Mouse (Mus musculus) embryonic facial prominence, embryonic 12.5 days (tissue): ENCODE measurements around the gene Laptm4a. TPM values are rescaled to one million over a fixed set of nuclear protein-coding genes. Genes with fewer than 3 reads are reported as not detected.

Experiments used
- ATAC-seq: fragments of 200-750 bp; cut with Nextera tagmentation; 2 replicates; pipeline ENCODE4 v1.8.0; 2017; ENCODE audit not compliant: insufficient number of reproducible peaks, insufficient read depth, low FRiP score, low TSS enrichment
- H3K27ac ChIP-seq: fragments of 300-500 bp; sonication (generic); 2 replicates; pipeline ENCODE4 v1.5.1; 2016; ENCODE audit warnings: mild to moderate bottlenecking
- H3K27me3 ChIP-seq: fragments of 300-500 bp; sonication (generic); 2 replicates; pipeline ENCODE4 v1.6.1; 2016; ENCODE audit warnings: mild to moderate bottlenecking, moderate library complexity
- H3K36me3 ChIP-seq: fragments of 300-500 bp; sonication (generic); 2 replicates; pipeline ENCODE4 v1.6.1; 2016; ENCODE audit warnings: mild to moderate bottlenecking
- H3K4me1 ChIP-seq: fragments of 300-500 bp; sonication (generic); 2 replicates; pipeline ENCODE4 v1.6.1; 2016
- H3K4me2 ChIP-seq: fragments of 300-500 bp; sonication (generic); replicated peaks from 2 replicates; pipeline ENCODE4 v1.6.1; 2016; ENCODE audit warnings: mild to moderate bottlenecking, moderate library complexity
- H3K4me3 ChIP-seq: fragments of 300-500 bp; sonication (generic); 2 replicates; pipeline ENCODE4 v1.5.1; 2016; ENCODE audit warnings: mild to moderate bottlenecking
- H3K9ac ChIP-seq: fragments of 300-500 bp; sonication (generic); 2 replicates; pipeline ENCODE4 v1.6.1; 2016; ENCODE audit warnings: mild to moderate bottlenecking, moderate library complexity
- H3K9me3 ChIP-seq: fragments of 300-500 bp; sonication (generic); 2 replicates; pipeline ENCODE4 v1.6.1; 2016; ENCODE audit warnings: mild to moderate bottlenecking, moderate library complexity
- WGBS: fragments of 180-500 bp; shearing (Covaris S2); methylation state at CpG from one replicate; pipeline ENCODE4 v1.1.7; 2016; 5-methylcytosine and 5-hydroxymethylcytosine counted together
- polyA plus RNA-seq: library from polyadenylated mRNA; unstranded; fragments of >200 nt; fragmentation: Nextera tagmentation; extraction: Ambion mirVana; gene quantifications from 2 replicates; pipeline ENCODE4 v1.2.1, GENCODE M21; 2016

Gene Laptm4a
- polyA plus RNA-seq, 1 experiment from 2014 or later: 307 TPM

DNA sequence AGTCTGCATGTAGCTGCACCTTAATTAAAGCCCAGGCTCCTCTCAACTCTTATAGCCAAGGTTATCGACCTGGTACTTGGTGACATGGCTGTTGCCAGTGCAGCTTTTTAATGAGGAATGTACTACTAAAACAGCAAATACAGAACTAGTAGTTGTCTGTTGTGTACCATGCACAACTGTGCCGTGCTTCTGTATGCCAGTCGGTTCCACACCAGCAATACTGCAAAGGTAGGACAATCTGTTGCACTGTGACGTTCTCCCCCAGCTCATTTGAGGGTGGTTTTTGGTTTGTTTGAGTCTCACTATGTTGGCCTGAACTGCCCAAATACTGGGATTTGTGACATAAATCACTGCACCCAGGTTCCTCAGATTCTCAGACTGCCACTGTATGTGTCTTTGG lies 18.0 kb downstream of the Laptm4a start:
- Histone ChIP-seq H3K4me2 (no peak overlapping the region), H3K9ac (no peak overlapping the region), H3K4me3 (no peak overlapping the region), H3K36me3 (peaks cover 51% of the 10 kb centered on the region), H3K27me3 (no peaks in the 10 kb centered on the region), H3K27ac (no peak overlapping the region), H3K4me1 (no peaks in the 10 kb centered on the region), H3K9me3 (no peaks in the 10 kb centered on the region)
- 93% methylated on average over 4 of the region's 4 CpGs for WGBS
- ATAC-seq: no peak

DNA sequence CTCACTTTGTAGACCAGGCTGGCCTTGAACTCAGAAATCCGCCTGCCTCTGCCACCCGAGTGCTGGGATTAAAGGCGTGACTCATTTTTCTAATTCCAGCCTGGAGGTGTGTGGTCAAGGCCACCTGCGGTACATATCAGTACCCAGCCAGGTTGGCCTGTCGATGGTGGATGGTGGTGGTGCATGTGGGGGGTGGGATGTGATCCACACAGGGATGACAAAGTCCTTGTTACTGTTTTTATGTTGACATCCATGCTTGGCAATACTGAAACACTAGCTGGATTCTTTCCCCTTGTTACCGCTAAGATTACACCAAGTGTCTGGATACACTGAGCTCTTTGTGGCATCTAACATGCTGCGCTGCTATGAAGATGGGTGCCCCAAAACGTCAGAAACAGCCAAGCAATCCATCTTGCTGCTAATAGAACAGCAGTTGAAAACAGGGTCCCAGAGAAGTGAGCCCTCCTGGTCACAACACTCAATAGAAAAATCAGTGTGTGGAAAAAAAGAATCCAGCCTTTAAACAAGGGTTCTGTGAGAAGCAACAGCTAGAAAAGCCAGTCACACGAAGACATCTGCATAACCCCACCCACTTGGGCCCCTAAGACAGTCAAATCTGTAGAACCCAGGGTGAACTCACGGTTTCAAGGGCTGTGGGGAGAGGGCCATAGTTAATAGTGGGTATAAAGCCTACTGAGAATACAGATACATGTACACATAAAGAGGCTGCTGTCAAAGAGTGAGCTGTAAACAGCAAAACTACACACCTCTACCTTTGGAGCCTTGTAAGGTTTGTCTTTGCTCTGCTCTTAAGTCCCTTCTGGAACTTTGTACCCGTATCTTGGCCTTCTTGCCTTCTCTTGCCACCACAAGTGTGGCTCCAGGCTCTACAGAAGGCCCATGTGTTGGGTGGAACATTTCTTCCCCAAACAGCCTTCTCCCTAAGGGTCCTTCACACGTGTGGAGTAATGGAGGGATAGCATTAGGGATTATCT lies 18.8 kb downstream of the Laptm4a start:
- WGBS: 68% methylated on average over 12 of the region's 12 CpGs
- Histone ChIP-seq H3K27ac (no peak overlapping the region), H3K4me3 (no peak overlapping the region), H3K27me3 (no peaks in the 10 kb centered on the region), H3K36me3 (peaks cover 43% of the 10 kb centered on the region), H3K4me2 (no peak overlapping the region), H3K9me3 (no peaks in the 10 kb centered on the region), H3K9ac (no peak overlapping the region), H3K4me1 (no peaks in the 10 kb centered on the region)
- no peak for ATAC-seq

DNA sequence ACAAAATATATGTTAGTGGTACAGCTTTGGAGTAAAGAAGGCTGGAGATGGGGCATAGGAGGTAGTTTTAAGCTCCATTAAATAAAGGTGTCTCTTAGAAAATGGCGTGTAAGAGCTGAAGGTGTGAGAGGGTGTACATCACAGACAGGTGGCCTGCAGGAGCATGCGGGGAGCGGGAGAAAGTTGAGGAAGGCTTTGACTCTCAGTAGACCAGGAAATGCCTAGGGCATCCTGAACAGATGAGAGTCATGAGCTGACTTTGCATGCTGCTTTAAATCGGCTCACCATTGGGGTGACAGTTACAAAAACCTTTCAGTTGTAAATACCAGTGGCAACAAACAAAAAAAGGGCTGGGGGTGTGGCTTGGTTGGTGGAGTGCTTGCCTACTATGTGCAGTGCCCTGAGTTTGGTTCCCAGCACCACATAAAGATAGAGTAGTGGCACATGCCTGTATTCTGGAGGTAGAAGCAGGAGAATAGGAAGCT lies 19.7 kb downstream of the Laptm4a start:
- Histone ChIP-seq H3K36me3 (peaks cover 34% of the 10 kb centered on the region), H3K9me3 (no peaks in the 10 kb centered on the region), H3K27me3 (no peaks in the 10 kb centered on the region), H3K27ac (no peak overlapping the region), H3K4me2 (no peak overlapping the region), H3K4me1 (no peaks in the 10 kb centered on the region), H3K9ac (no peak overlapping the region), H3K4me3 (no peak overlapping the region)
- ATAC-seq: no peak
- 66% methylated on average over 4 of the region's 4 CpGs for WGBS

DNA sequence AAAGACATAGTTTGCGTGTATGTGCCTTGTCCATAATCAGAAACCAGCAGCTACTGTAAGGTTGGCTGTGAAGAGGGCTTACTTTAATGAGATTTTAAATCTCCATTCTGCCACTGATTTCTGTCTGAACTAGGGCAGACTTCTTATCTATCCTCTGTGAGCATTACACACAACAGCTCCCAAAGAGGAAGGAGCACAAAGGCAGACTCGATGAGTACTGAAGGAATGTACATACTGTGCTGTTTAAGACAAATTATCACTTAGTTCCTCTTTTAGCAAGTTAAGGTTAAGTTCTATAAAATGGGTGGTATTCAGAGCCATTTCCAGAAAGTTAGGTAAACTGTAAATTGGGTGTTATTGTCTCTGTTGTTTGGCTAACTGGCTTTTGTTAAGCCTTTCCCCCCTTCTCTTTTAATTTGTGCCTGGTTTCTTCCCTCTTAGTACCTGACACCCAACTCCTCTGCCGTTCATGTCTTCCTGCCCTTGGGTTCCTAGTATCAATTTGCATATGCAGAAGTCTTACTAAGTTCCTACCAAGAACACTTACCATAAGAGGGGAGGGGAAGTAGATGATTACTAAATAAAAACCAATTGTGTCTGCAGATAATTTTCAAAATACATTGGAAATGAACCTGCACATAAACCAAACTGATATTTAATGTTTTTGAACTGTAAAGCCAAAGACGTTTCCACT lies 20.4 kb downstream of the Laptm4a start:
- H3K36me3 ChIP-seq: peaks cover 28% of the 10 kb centered on the region
- no peaks in the 10 kb centered on the region for H3K27me3 ChIP-seq
- H3K9ac ChIP-seq: no peak overlapping the region
- H3K4me1 ChIP-seq: no peaks in the 10 kb centered on the region
- 46% methylated on average over 4 of the region's 4 CpGs for WGBS
- no peak overlapping the region for H3K4me3 ChIP-seq
- no peak overlapping the region for H3K4me2 ChIP-seq
- ATAC-seq: no peak
- H3K9me3 ChIP-seq: no peaks in the 10 kb centered on the region
- no peak overlapping the region for H3K27ac ChIP-seq

DNA sequence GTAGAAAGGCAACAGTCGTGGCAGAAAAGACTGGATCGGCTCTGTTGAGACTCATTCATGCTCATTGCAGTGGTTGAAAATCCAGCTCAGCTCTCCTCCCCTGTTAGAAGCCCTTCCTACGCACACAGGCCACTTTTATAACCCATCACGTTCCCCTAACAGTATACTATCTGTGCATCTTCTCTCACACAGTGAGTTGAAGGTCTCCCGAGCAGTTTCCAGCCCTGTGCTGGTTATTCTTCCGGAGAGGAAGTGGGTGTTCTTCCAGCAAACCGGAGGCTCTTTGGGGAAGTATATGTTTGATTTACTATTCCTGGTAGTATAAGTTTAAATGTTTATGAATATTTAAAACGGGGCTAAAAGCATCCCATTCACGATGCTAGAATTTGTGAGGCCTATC lies 25.7 kb downstream of the Laptm4a start:
- H3K36me3 ChIP-seq: no peaks in the 10 kb centered on the region
- WGBS: 56% methylated on average over 9 of the region's 9 CpGs
- H3K4me3 ChIP-seq: no peak overlapping the region
- ATAC-seq: no peak
- peaks cover 11% of the 10 kb centered on the region; the same call in 1 of the 2 replicates for H3K4me1 ChIP-seq
- H3K9ac ChIP-seq: no peak overlapping the region
- no peak overlapping the region for H3K27ac ChIP-seq
- no peak overlapping the region; the same call in 1 of the 2 replicates for H3K4me2 ChIP-seq
- no peaks in the 10 kb centered on the region for H3K27me3 ChIP-seq
- no peaks in the 10 kb centered on the region for H3K9me3 ChIP-seq

DNA sequence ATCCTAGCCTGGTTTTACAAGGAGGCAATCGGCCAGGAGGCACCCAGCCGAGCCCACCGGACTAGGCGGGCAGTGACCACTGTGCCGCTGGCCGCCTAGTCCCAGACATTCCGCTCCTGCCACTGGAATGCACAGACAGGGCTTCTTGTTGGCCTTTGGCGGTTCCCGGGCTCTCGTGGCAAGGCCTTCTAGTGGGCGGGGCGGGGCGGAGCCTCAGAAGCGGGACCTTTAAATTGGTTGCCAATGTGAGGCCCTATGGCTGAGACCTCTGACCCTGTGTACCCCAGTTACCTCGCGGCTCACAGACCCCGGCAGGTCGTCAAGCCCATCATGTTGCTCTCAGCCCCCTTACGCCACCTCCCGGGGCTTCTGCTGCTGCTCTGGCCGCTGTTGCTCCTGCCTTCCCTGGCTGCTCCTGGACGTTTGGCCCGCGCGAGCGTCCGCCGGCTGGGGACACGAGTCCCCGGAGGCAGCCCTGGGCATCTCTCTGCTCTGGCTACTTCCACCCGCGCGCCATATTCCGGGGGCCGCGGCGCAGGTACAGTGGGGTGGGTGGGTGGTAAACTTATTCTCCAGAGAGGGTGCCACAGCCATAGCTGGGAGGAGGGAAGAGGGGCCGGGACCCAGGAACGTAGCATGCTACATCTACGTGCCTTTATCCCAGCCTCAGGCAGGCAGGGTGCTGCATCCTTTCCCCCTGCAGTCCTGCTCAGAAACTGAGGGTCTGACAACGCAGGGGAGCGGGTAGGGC lies 26.4 kb downstream of the Laptm4a start, which contains the start of gene Matn3:
Gene Matn3 (plus strand): TSS at position 216 of the 751 bp plus-strand sequence.
- Histone ChIP-seq H3K4me2 (peak within 1 kb of the TSS; percentile 95), H3K27ac (no peak within 1 kb of the TSS), H3K9ac (peak within 1 kb of the TSS; percentile 57), H3K4me3 (peak within 1 kb of the TSS; percentile 45), H3K9me3 (no peaks in the 10 kb centered on the region), H3K27me3 (no peaks in the 10 kb centered on the region), H3K36me3 (no peaks in the 10 kb centered on the region), H3K4me1 (peaks cover 11% of the 10 kb centered on the region; the same call in 1 of the 2 replicates)
- peak; percentile 67; the same call in 1 of the 2 replicates for ATAC-seq
- 1% methylated on average over 42 of the region's 42 CpGs for WGBS

DNA sequence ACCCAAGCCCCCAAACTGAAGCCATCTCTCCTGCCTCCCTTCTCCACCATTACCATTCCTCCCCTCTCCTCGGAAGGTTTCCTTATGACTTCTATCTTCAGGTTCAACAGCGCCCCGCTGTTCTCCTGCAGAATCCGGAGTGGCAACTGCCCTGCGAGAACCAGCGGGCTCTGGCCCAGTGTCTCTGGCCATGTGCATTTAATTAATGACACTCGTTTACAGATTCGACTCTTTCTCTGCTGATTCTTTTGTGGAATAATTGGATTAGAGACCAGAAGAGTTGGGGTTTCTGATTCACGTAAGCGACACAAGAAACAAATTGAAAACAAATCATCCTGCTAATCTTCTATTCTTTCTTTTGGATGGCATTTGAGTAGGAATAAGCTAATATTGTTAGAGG lies 31.7 kb downstream of the Laptm4a start:
- ATAC-seq: no peak
- no peak overlapping the region for H3K27ac ChIP-seq
- H3K36me3 ChIP-seq: no peaks in the 10 kb centered on the region

DNA sequence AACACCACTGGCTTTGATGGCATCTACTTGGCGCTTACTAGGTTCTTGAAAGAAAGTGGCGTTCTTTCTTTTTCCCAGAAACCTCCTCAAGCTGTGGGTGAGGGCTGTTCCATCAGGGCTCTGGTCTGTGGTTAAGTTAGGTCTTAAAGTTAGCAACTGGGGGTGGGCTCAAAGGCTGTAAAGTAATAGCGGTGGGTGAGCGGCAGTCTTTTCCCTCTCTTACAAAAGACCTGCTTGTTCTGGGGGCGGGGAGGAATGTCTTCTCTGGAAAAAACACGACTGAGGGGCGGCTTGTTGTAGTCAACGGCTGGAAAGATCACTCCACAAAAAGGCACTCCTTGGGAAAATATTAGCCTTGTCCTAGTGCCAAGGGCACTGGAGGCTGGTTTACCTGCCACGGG lies 32.7 kb downstream of the Laptm4a start:
- 0 out of 2 replicates have a peak overlapping the region, but pooled peaks have one; percentile 47 for H3K27ac ChIP-seq

More for the DNA sequence above, 31.7 kb downstream of the Laptm4a start:
- no peaks in the 10 kb centered on the region for H3K27me3 ChIP-seq
- H3K9ac ChIP-seq: no peak overlapping the region
- no peaks in the 10 kb centered on the region for H3K9me3 ChIP-seq
- H3K4me2 ChIP-seq: no peak overlapping the region
- 34% methylated on average over 10 of the region's 10 CpGs for WGBS
- H3K4me1 ChIP-seq: 0 out of 2 replicates have a peak, but pooled peaks cover 3% of the 10 kb centered on the region
- H3K4me3 ChIP-seq: no peak overlapping the region

DNA sequence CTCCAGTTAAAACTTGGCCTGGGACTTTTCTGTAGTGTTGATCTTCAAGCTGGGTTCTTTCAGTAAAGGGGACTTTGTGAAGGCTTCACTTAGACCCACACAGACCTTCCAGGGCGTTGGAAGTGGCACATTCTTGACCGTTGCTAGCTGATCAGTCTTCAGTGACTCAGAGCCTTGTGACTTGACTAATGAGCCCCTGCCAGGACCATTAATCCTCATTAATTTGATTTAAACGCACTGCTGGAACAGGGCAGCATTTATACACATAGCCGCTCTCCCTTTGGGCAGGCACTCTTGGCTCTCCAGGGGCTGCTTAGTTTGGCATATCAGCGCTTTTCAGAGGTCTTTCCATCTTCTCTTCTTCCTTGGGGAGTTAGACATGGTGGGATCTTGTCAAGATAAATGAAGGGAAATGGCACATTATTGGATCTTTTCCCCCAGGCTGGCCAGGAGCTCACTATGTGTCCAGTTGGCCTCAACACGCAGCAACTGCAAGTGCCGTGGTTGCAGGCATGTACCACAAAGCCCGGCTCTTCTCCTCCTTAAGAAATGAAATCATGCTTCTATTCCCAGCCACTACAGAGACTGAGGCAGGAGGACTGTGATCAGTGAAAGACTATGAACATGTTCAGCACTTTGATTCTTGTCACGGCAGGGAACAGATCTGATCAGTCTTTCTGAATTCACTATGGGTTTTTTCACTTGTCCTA lies 40.3 kb downstream of the Laptm4a start:
- H3K4me2 ChIP-seq: no peak overlapping the region
- no peaks in the 10 kb centered on the region for H3K36me3 ChIP-seq
- no peak overlapping the region for H3K9ac ChIP-seq
- no peaks in the 10 kb centered on the region for H3K9me3 ChIP-seq
- no peak for ATAC-seq
- no peak overlapping the region for H3K4me3 ChIP-seq
- WGBS: 70% methylated on average over 9 of the region's 9 CpGs
- H3K27me3 ChIP-seq: no peaks in the 10 kb centered on the region
- H3K4me1 ChIP-seq: no peaks in the 10 kb centered on the region
- H3K27ac ChIP-seq: no peak overlapping the region

More for the DNA sequence above, 32.7 kb downstream of the Laptm4a start:
- Histone ChIP-seq H3K4me3 (no peak overlapping the region), H3K4me1 (no peaks in the 10 kb centered on the region), H3K27me3 (no peaks in the 10 kb centered on the region), H3K4me2 (no peak overlapping the region), H3K9me3 (no peaks in the 10 kb centered on the region), H3K36me3 (no peaks in the 10 kb centered on the region), H3K9ac (no peak overlapping the region)
- whole genome bisulfite sequencing: 47% methylated on average over 9 of the region's 9 CpGs
- ATAC-seq: no peak

DNA sequence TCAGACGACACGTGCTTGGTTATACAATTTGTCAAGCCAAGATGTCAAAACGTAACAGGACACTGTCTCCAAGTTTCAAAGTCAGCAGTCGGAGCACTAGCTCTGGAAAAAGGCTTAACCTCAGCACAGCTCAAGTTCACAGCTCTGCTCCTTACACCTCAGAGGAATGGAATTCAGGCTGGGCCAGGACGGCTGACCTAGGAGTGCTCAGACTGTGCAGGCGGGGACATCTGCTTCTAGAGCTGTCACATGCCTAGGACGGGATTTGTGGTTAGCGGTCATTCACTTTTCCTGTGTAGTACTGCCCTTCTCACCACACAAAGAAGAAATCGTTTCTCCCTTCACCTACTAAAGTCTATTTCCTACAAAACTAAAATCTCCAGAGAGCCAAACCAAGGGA lies 48.4 kb downstream of the Laptm4a start:
- Histone ChIP-seq H3K36me3 (no peaks in the 10 kb centered on the region), H3K4me1 (peaks cover 4% of the 10 kb centered on the region; the same call in 1 of the 2 replicates), H3K4me2 (no peak overlapping the region), H3K9me3 (no peaks in the 10 kb centered on the region), H3K9ac (no peak overlapping the region), H3K4me3 (no peak overlapping the region), H3K27me3 (no peaks in the 10 kb centered on the region), H3K27ac (no peak overlapping the region)
- peak; percentile 84 for ATAC-seq
- 13% methylated on average over 9 of the region's 9 CpGs for WGBS
